Mouse (Mus musculus) intestine, postnatal 0 days (tissue): Measurements from ENCODE around the gene Pusl1. TPM values are rescaled to one million over a fixed set of nuclear protein-coding genes. Genes with fewer than 3 reads are reported as not detected.

Source experiments
- ATAC-seq: fragments of 200-750 bp; cut with Nextera tagmentation; 2 replicates; pipeline ENCODE4 v1.8.0; 2017; ENCODE audit warnings: mild to moderate bottlenecking, moderate TSS enrichment, moderate library complexity
- H3K27ac ChIP-seq: fragments of 300-500 bp; sonication (generic); 2 replicates; pipeline ENCODE4 v1.5.1; 2014; ENCODE audit warnings: mild to moderate bottlenecking, low read depth, low read length, moderate library complexity
- H3K27me3 ChIP-seq: fragments of 300-500 bp; sonication (generic); replicated peaks from 2 replicates; pipeline ENCODE4 v1.6.1; 2014; ENCODE audit warnings: low read length, mixed read lengths; ENCODE audit not compliant: control insufficient read depth, insufficient read depth
- H3K36me3 ChIP-seq: fragments of 300-500 bp; sonication (generic); 2 replicates; pipeline ENCODE4 v1.6.1; 2014; ENCODE audit warnings: mild to moderate bottlenecking, moderate library complexity; ENCODE audit not compliant: control insufficient read depth, insufficient read depth
- H3K4me1 ChIP-seq: fragments of 300-500 bp; sonication (generic); replicated peaks from 2 replicates; pipeline ENCODE4 v1.6.1; 2014; ENCODE audit warnings: antibody characterized with exemption, low read length, mixed read lengths; ENCODE audit not compliant: control insufficient read depth, insufficient read depth
- H3K4me2 ChIP-seq: fragments of 300-500 bp; sonication (generic); replicated peaks from 2 replicates; pipeline ENCODE4 v1.6.1; 2014; ENCODE audit warnings: low read depth, mild to moderate bottlenecking, moderate library complexity
- H3K4me3 ChIP-seq: fragments of 300-500 bp; sonication (generic); 2 replicates; pipeline ENCODE4 v1.5.1; 2014; ENCODE audit warnings: low read depth, low read length
- H3K9ac ChIP-seq: fragments of 300-500 bp; sonication (generic); 2 replicates; pipeline ENCODE4 v1.6.1; 2014; ENCODE audit warnings: mild to moderate bottlenecking, low read depth, low read length
- H3K9me3 ChIP-seq: fragments of 300-500 bp; sonication (generic); 2 replicates; pipeline ENCODE4 v1.6.1; 2016; ENCODE audit warnings: mixed run types; ENCODE audit not compliant: control insufficient read depth
- CTCF ChIP-seq: sonication (generic); IDR thresholded peaks from 2 replicates; pipeline ENCODE4 v1.5.1; 2016; ENCODE audit warnings: low read depth, mild to moderate bottlenecking, control low read depth, antibody characterized with exemption, moderate library complexity
- WGBS: fragments of 180-500 bp; shearing (Covaris S2); extraction: QIAGEN DNeasy Blood & Tissue Kit; methylation state at CpG from one replicate; pipeline ENCODE4 v1.1.7; 2014; 5-methylcytosine and 5-hydroxymethylcytosine counted together
- polyA plus RNA-seq: library from polyadenylated mRNA; unstranded; fragments of >200 nt; fragmentation: Nextera tagmentation; extraction: Ambion mirVana; gene quantifications from 2 replicates; pipeline ENCODE4 v1.2.1, GENCODE M21; 2015

Pusl1 gene
- polyA plus RNA-seq, 1 experiment from 2014 or later, result 23.6 TPM

DNA sequence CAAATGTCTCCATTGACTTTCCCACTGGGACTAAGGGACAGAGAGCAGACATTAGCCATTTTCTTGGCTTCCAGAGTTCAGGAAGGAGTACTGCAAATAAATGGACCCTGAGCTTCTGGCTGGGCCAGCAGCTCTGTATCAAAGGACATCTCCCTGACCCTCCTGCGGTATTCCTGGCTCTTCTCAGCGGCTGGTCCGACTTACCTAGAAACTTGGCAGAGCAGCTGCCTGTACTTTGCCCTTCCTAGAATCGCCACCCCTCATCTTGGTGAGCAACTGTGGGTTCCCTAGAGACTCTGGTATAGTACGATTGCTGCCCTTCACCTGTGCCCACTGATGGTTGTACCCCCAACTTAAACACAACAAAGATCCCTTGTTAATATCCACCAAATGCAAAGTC, 48.4 kb downstream of the Pusl1 start:
- H3K4me3 ChIP-seq, result no peak overlapping the region
- H3K9me3 ChIP-seq, result no peaks in the 10 kb centered on the region
- no peak overlapping the region for H3K27ac ChIP-seq
- H3K27me3 ChIP-seq, result no peaks in the 10 kb centered on the region
- H3K9ac ChIP-seq, result no peak overlapping the region
- H3K36me3 ChIP-seq, result peaks cover 9% of the 10 kb centered on the region; the same call in 1 of the 2 replicates
- ATAC-seq, result no peak
- 73% methylated on average over 5 of the region's 5 CpGs for WGBS
- H3K4me2 ChIP-seq, result no peak overlapping the region
- no peak for TF ChIP-seq CTCF
- H3K4me1 ChIP-seq, result no peaks in the 10 kb centered on the region

DNA sequence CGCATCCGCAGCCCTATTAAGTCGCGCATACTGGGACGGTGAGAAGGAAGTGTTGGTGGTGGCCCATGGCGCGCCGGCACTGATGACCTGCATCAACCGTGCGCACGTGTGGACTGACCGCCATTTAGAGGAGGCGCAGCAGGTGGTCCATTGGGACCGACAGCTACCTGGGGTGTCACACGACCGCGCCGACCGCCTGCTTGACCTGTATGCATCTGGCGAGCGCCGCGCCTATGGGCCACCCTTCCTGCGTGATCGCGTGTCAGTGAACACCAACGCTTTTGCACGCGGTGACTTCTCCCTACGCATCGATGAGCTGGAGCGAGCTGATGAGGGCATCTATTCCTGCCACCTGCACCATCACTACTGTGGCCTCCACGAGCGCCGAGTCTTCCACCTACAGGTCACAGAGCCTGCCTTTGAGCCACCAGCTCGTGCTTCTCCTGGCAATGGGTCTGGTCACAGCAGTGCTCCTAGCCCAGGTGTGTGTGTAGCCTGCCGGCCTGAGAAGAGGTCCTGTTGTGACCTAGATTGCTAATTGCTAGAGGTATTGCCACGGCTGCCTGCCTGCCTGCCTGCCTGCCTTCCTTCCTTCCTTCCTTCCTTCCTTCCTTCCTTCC, 49.8 kb downstream of the Pusl1 start:
- H3K27me3 ChIP-seq, result no peaks in the 10 kb centered on the region
- TF ChIP-seq CTCF, result no peak
- no peak overlapping the region for H3K27ac ChIP-seq
- no peak for ATAC-seq
- H3K4me2 ChIP-seq, result peak overlapping the region; percentile 87
- H3K4me1 ChIP-seq, result no peaks in the 10 kb centered on the region
- peaks cover 9% of the 10 kb centered on the region; the same call in 1 of the 2 replicates for H3K36me3 ChIP-seq
- H3K4me3 ChIP-seq, result peak overlapping the region; percentile 50
- no peak overlapping the region for H3K9ac ChIP-seq
- WGBS, result 37% methylated on average over 38 of the region's 38 CpGs
- H3K9me3 ChIP-seq, result no peaks in the 10 kb centered on the region

DNA sequence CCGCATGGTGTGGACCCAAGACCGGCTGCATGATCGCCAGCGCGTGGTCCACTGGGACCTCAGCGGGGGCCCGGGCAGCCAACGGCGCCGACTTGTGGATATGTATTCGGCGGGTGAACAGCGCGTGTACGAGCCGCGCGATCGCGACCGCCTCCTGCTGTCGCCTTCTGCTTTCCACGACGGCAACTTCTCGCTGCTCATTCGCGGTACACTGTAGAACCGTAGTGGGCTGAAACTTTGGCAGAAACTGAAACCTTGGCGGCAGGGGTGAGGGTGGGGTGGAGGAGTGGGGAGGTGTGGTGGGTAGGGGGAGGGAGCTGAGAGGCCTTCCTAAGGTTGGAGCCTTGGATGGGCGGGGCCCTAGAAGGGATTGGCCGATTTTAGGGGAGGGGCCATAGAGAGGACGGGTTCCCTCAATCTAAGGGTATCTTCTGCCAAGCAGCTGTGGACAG, 50.6 kb downstream of the Pusl1 start:
- ATAC-seq, result peak; percentile 66
- WGBS, result under 1% methylated on average over 32 of the region's 32 CpGs
- peak overlapping the region; percentile 50 for H3K4me3 ChIP-seq
- TF ChIP-seq CTCF, result peak; percentile 74
- peak overlapping the region; percentile 55; the same call in 1 of the 2 replicates for H3K9ac ChIP-seq
- H3K9me3 ChIP-seq, result no peaks in the 10 kb centered on the region
- H3K36me3 ChIP-seq, result peaks cover 9% of the 10 kb centered on the region; the same call in 1 of the 2 replicates
- no peaks in the 10 kb centered on the region for H3K4me1 ChIP-seq
- H3K27me3 ChIP-seq, result no peaks in the 10 kb centered on the region
- H3K27ac ChIP-seq, result 0 out of 2 replicates have a peak overlapping the region, but pooled peaks have one; percentile 2
- peak overlapping the region; percentile 87 for H3K4me2 ChIP-seq

DNA sequence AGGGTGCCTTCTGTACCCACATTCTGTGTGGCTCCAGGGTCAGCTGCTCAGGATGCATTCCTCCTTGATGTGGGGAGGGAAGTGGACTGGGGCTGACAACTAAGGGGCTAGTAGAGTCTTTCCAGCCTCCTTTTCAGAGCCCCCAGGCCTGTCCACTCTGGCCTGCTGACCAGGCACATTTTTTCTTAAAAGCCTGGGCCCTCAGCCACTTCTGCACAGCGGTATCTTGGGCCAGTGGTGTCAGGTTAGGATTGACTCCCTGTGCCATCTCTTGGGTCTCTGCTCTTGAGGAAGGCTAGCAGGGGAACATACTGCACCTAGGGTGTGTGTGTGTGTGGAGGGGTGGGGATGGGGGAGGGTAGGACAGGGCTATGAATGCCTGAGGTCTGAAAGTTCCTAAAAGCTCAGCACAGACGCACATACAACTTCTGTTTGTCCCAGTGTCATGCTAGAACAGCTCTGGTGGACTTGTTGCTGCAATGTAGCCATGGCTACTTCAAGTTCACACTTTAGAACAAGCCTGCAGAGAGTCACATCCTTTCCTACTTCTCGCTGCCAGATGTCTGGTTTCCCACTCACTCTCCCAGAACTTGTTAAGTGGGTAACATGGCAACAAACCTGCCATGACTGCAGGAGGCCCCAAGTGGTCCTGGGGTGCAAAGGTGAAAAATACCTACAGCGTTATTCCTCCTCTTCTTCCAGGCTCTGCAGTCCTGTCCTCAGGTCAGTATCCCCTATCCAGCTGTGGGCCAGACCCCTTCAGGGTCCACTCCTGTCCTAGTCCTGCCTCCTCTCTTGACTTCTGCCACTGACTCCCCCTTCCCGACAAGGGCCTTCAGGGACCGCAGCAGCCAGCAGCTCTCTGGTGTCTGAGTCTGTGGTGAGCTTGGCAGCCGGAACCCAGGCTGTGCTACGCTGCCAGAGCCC, 51.2 kb downstream of the Pusl1 start:
- WGBS, result 16% methylated on average over 8 of the region's 8 CpGs
- peaks cover 9% of the 10 kb centered on the region; the same call in 1 of the 2 replicates for H3K36me3 ChIP-seq
- no peaks in the 10 kb centered on the region for H3K9me3 ChIP-seq
- no peaks in the 10 kb centered on the region for H3K27me3 ChIP-seq
- H3K27ac ChIP-seq, result peak overlapping the region; percentile 74; the same call in 1 of the 2 replicates
- no peaks in the 10 kb centered on the region for H3K4me1 ChIP-seq
- H3K4me2 ChIP-seq, result peak overlapping the region; percentile 87
- TF ChIP-seq CTCF, result no peak
- H3K4me3 ChIP-seq, result peak overlapping the region; percentile 50
- peak; percentile 4; the same call in 1 of the 2 replicates for ATAC-seq
- peak overlapping the region; percentile 58 for H3K9ac ChIP-seq

DNA sequence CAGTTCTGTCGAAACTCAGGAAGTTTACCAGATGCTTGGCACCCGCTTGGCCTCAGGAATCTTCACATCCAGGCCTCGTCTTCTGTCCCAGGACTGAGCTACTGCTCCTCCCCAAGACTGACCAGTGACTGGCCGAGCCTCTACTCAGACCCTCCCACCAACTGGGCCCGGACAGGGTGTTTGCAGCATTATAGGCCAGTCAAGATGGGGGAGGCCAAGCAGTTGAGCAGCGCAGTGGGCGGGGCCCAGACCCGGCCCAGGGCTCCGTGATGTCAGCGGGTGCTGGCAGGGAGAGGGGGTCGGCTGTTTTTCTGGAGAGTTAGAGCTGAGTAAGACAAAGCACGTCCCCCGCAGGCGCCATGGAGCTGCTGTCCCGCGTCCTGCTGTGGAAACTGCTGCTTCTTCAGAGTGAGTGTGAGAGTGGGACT, 52.1 kb downstream of the Pusl1 start, which contains the start of gene Mxra8:
Gene Mxra8, plus strand, starts transcription at position 198 of the 428 bp plus-strand sequence.
- no peaks in the 10 kb centered on the region for H3K4me1 ChIP-seq
- WGBS, result 25% methylated on average over 16 of the region's 16 CpGs
- peak within 1 kb of the TSS; percentile 58 for H3K9ac ChIP-seq
- H3K4me3 ChIP-seq, result peak within 1 kb of the TSS; percentile 50
- H3K27me3 ChIP-seq, result no peaks in the 10 kb centered on the region
- ATAC-seq, result peak; percentile 62
- no peaks in the 10 kb centered on the region for H3K9me3 ChIP-seq
- peaks cover 9% of the 10 kb centered on the region; the same call in 1 of the 2 replicates for H3K36me3 ChIP-seq
- H3K4me2 ChIP-seq, result peak within 1 kb of the TSS; percentile 87
- no peak for TF ChIP-seq CTCF
- H3K27ac ChIP-seq, result peak within 1 kb of the TSS; percentile 74
